Mouse (Mus musculus) layer of hippocampus, postnatal 25 days (tissue): ENCODE results near the gene Zfp985. TPM values are rescaled to one million over a fixed set of nuclear protein-coding genes. Genes with fewer than 3 reads are reported as not detected.
"Not testable (repeated sequence)": the region's sequence is repeated elsewhere in the genome, so short reads cannot be mapped to it uniquely, and the experiment has no call there.

Source experiments
- DNase-seq, 2 experiments: peaks; one replicate each; pipeline ENCODE4 v3.0.0; 2022; ENCODE audit warnings: mixed read lengths in 2 of 2, low spot score in 1 of 2; ENCODE audit errors: extremely low spot score in 1 of 2
- total RNA-seq, 2 experiments: library from RNA; stranded (reverse); gene quantifications; 2 replicates each; pipeline ENCODE4 v1.2.3; 2021

The Zfp985 gene
- not detected for total RNA-seq

- not testable (repeated sequence) for DNase-seq
Observed at GRCm38 (mm10) chr4:147553071-147553470, at the start of gene Zfp985. Gene Zfp985 (plus strand): TSS chr4:147553277.

- DNase-seq = no peak
Observed at GRCm38 (mm10) chr4:147509174-147509573, 43.9 kb upstream of the Zfp985 start.

- no peak for DNase-seq
Observed at GRCm38 (mm10) chr4:147518981-147519380, 34.1 kb upstream of the Zfp985 start.

- DNase-seq = no peak
Observed at GRCm38 (mm10) chr4:147520100-147520499, 33.0 kb upstream of the Zfp985 start.

GRCm38 (mm10) chr4:147525125-147525524, 28.0 kb upstream of the Zfp985 start:
- DNase-seq = no peak

- no peak for DNase-seq
Observed at GRCm38 (mm10) chr4:147530366-147530765, 22.7 kb upstream of the Zfp985 start.

- DNase-seq = not testable (repeated sequence)
Observed at GRCm38 (mm10) chr4:147535916-147536315, 17.2 kb upstream of the Zfp985 start.

GRCm38 (mm10) chr4:147537702-147538101, 15.4 kb upstream of the Zfp985 start:
- DNase-seq = no peak

GRCm38 (mm10) chr4:147539918-147540317, 13.2 kb upstream of the Zfp985 start, which contains the start of gene Gm16503:
Gene Gm16503 (plus strand): TSS chr4:147540218.
- not testable (repeated sequence) for DNase-seq

- DNase-seq = no peak
Observed at GRCm38 (mm10) chr4:147541105-147541504, 12.0 kb upstream of the Zfp985 start.

GRCm38 (mm10) chr4:147554361-147554760, 1.3 kb downstream of the Zfp985 start:
- not testable (repeated sequence) for DNase-seq

GRCm38 (mm10) chr4:147556921-147557320, 3.8 kb downstream of the Zfp985 start:
- DNase-seq = not testable (repeated sequence)

- DNase-seq = not testable (repeated sequence)
Observed at GRCm38 (mm10) chr4:147558011-147558410, 4.9 kb downstream of the Zfp985 start.

GRCm38 (mm10) chr4:147559096-147559495, 6.0 kb downstream of the Zfp985 start:
- not testable (repeated sequence) for DNase-seq

GRCm38 (mm10) chr4:147565426-147566220, 12.5 kb downstream of the Zfp985 start:
- DNase-seq = no peak

GRCm38 (mm10) chr4:147571156-147571555, 18.1 kb downstream of the Zfp985 start:
- not testable (repeated sequence) for DNase-seq

GRCm38 (mm10) chr4:147579371-147579770, 26.3 kb downstream of the Zfp985 start:
- DNase-seq = not testable (repeated sequence)

- no peak for DNase-seq
Observed at GRCm38 (mm10) chr4:147586511-147587473, 33.7 kb downstream of the Zfp985 start.

- not testable (repeated sequence) for DNase-seq
Observed at GRCm38 (mm10) chr4:147594630-147595029, 41.6 kb downstream of the Zfp985 start.

GRCm38 (mm10) chr4:147597685-147598084, 44.6 kb downstream of the Zfp985 start:
- no peak for DNase-seq

- no peak for DNase-seq
Observed at GRCm38 (mm10) chr4:147598831-147599230, 45.8 kb downstream of the Zfp985 start.
